Mouse (Mus musculus) brain, embryonic 14.5 days (tissue): ENCODE measurements at regions not wholly inside any gene's neighbourhood (a gene's known extent, or its start where the extent isn't known, plus 50 kb on each side); places are given as distances from the start of the nearest gene placed in this dataset.

Experiments used
- CTCF ChIP-seq: fragments of 200-500 bp; IDR thresholded peaks from 2 replicates; pipeline ENCODE4 v1.5.1; 2012; ENCODE audit warnings: inconsistent platforms, mild to moderate bottlenecking, moderate library complexity, borderline replicate concordance; ENCODE audit not compliant: insufficient read depth, insufficient read length; ENCODE audit errors: extremely low read depth
- POLR2A ChIP-seq: fragments of 200-500 bp; IDR thresholded peaks from 2 replicates; pipeline ENCODE4 v1.6.1; 2012; ENCODE audit warnings: mild to moderate bottlenecking, inconsistent platforms, borderline replicate concordance; ENCODE audit not compliant: poor library complexity, insufficient read depth, insufficient read length, severe bottlenecking; ENCODE audit errors: extremely low read depth

DNA sequence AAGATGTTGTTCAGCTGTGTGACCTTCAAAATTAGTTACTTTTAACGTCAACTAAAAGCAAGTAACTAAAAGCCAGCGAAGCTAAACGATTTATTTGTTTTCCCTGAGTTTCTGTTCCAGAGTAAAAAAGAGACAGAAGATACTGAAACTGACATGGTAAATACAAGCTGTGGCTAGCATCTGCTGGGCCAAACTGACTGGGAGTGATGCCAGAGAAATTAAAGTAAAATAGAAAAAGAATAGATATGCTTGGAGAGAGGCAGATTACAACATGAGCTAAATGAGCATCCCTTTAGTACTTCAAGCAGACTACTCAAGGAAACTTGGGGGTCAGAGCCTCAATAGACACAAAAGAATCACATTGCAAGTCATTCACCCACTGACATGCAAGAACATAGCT is 88.7 kb upstream of the Klhl13 start:
- TF ChIP-seq POLR2A (no peak), CTCF (no peak)
